Mouse (Mus musculus): ENCODE data around the gene Mprip. TPM values are rescaled to one million over a fixed set of nuclear protein-coding genes. Genes with fewer than 3 reads are reported as not detected.
A peak's percentile ranks its signal among the peaks of the same experiment; 100 is the strongest.

The Mprip gene
- polyA plus RNA-seq, 1 experiment from 2014 or later: 51.1 TPM

GRCm38 (mm10) chr11:59707931-59708611 is 47.0 kb downstream of the Mprip start:
- ATAC-seq (replicated peaks; ENCODE audit: insufficient number of reproducible peaks, low FRiP score, low TSS enrichment): peak; percentile 42; the same call in 1 of the 2 replicates
- 31% methylated on average over 11 of the region's 11 CpGs for WGBS (ENCODE audit: insufficient replicate concordance)
- peak overlapping the region; percentile 7; the same call in 1 of the 2 replicates for H3K9ac ChIP-seq (ENCODE audit: low read depth, low read length)
- H3K4me3 ChIP-seq (ENCODE audit: low read depth, low read length): 0 out of 2 replicates have a peak overlapping the region, but pooled peaks have one; percentile 10
- H3K36me3 ChIP-seq (ENCODE audit: control insufficient read depth, insufficient read depth, low read length): no peaks in the 10 kb centered on the region; the same call in 1 of the 2 replicates
- H3K27ac ChIP-seq (ENCODE audit: low read depth, low read length): peak overlapping the region; percentile 91
- no peaks in the 10 kb centered on the region for H3K9me3 ChIP-seq (replicated peaks; ENCODE audit: control insufficient read depth, low read length)
- H3K4me2 ChIP-seq: peak overlapping the region; percentile 60
- H3K4me1 ChIP-seq (ENCODE audit: control insufficient read depth, insufficient read depth, low read length): peaks cover 48% of the 10 kb centered on the region
- H3K27me3 ChIP-seq (ENCODE audit: control insufficient read depth, insufficient read depth, low read length): no peaks in the 10 kb centered on the region

DNA sequence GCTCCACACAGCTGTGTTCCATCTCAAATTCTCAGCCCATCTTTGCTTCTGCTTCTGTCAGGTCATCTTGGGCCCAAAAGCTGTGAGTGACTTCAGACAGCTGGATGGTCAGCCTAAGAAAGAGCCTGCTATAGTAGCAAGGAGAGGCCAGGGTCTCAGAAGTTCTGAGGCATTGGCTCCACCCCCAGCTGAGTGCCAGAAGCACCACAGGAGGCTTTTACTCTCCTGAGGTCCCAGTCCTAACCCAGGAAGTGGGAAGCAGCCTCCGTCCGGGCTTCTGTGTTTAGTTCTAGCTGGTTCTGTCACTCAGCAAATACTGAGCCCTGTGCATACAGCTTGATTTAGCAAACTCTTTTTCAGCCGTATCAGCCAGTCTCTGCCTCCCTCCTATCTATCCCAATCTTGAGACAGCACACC is 54.3 kb downstream of the Mprip start:
- no peak for ATAC-seq (replicated peaks; ENCODE audit: insufficient number of reproducible peaks, low FRiP score, low TSS enrichment)
- Histone ChIP-seq H3K4me2 (no peak overlapping the region), H3K9me3 (replicated peaks; ENCODE audit: control insufficient read depth, low read length) (no peaks in the 10 kb centered on the region), H3K4me3 (ENCODE audit: low read depth, low read length) (no peak overlapping the region), H3K36me3 (ENCODE audit: control insufficient read depth, insufficient read depth, low read length) (no peaks in the 10 kb centered on the region; the same call in 1 of the 2 replicates), H3K27me3 (ENCODE audit: control insufficient read depth, insufficient read depth, low read length) (no peaks in the 10 kb centered on the region), H3K27ac (ENCODE audit: low read depth, low read length) (no peak overlapping the region), H3K4me1 (ENCODE audit: control insufficient read depth, insufficient read depth, low read length) (peaks cover 25% of the 10 kb centered on the region), H3K9ac (ENCODE audit: low read depth, low read length) (no peak overlapping the region)
- 51% methylated on average over 3 of the region's 3 CpGs for WGBS (ENCODE audit: insufficient replicate concordance)

GRCm38 (mm10) chr11:59717801-59718291 is 56.7 kb downstream of the Mprip start:
- 46% methylated on average over 4 of the region's 4 CpGs for WGBS (ENCODE audit: insufficient replicate concordance)
- Histone ChIP-seq H3K9ac (ENCODE audit: low read depth, low read length) (no peak overlapping the region), H3K27me3 (ENCODE audit: control insufficient read depth, insufficient read depth, low read length) (no peaks in the 10 kb centered on the region), H3K4me3 (ENCODE audit: low read depth, low read length) (no peak overlapping the region), H3K36me3 (ENCODE audit: control insufficient read depth, insufficient read depth, low read length) (no peaks in the 10 kb centered on the region; the same call in 1 of the 2 replicates), H3K4me1 (ENCODE audit: control insufficient read depth, insufficient read depth, low read length) (peaks cover 34% of the 10 kb centered on the region), H3K4me2 (no peak overlapping the region), H3K27ac (ENCODE audit: low read depth, low read length) (no peak overlapping the region), H3K9me3 (replicated peaks; ENCODE audit: control insufficient read depth, low read length) (no peaks in the 10 kb centered on the region)
- no peak for ATAC-seq (replicated peaks; ENCODE audit: insufficient number of reproducible peaks, low FRiP score, low TSS enrichment)

DNA sequence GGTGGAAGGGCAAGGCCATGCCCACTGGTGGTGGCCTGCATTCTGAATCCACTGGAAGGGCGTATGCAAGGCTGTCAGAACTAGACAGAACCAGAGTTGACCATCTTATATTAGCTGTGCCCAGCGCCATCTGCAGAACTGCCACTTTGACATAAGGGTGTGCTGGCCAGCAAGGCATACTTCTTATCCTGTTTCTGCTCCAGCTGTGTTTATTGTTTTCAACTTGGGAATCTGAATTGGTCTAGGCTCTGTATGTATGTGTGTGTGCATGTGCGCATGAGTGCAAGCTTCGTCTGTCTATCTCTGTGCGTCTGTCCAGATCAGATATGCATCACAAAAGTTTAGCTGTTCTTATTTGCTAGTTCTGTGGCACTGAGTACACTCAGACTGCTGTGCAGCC is 58.1 kb downstream of the Mprip start:
- H3K4me1 ChIP-seq (ENCODE audit: control insufficient read depth, insufficient read depth, low read length): peaks cover 28% of the 10 kb centered on the region
- no peak overlapping the region for H3K27ac ChIP-seq (ENCODE audit: low read depth, low read length)
- no peaks in the 10 kb centered on the region for H3K9me3 ChIP-seq (replicated peaks; ENCODE audit: control insufficient read depth, low read length)
- WGBS (ENCODE audit: insufficient replicate concordance): 81% methylated on average over 5 of the region's 5 CpGs
- no peak overlapping the region for H3K9ac ChIP-seq (ENCODE audit: low read depth, low read length)
- no peak overlapping the region for H3K4me2 ChIP-seq
- no peak for ATAC-seq (replicated peaks; ENCODE audit: insufficient number of reproducible peaks, low FRiP score, low TSS enrichment)
- no peaks in the 10 kb centered on the region for H3K36me3 ChIP-seq (ENCODE audit: control insufficient read depth, insufficient read depth, low read length)
- H3K4me3 ChIP-seq (ENCODE audit: low read depth, low read length): no peak overlapping the region
- no peaks in the 10 kb centered on the region for H3K27me3 ChIP-seq (ENCODE audit: control insufficient read depth, insufficient read depth, low read length)

DNA sequence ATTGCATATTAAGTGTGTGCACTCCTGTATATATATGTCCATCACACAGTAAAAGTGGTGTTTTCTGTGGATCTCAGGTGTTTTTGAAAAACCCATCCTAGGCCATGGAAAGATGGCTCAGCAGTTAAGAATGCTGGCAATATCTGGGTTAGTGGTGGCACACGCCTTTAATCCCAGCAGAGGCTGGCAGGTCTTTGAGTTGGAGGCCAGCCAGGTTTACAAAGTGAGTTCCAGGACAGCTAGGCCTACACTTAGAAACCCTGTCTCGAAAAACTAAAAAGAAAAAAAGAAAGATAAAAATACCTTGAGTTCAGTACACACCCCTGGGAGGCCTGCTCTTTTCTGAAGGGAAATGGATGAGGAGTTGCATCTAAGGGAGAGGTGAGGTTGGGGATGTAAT is 60.3 kb downstream of the Mprip start:
- Histone ChIP-seq H3K9ac (ENCODE audit: low read depth, low read length) (no peak overlapping the region), H3K27me3 (ENCODE audit: control insufficient read depth, insufficient read depth, low read length) (no peaks in the 10 kb centered on the region), H3K4me2 (no peak overlapping the region), H3K4me3 (ENCODE audit: low read depth, low read length) (no peak overlapping the region), H3K9me3 (replicated peaks; ENCODE audit: control insufficient read depth, low read length) (no peaks in the 10 kb centered on the region), H3K4me1 (ENCODE audit: control insufficient read depth, insufficient read depth, low read length) (peaks cover 22% of the 10 kb centered on the region), H3K36me3 (ENCODE audit: control insufficient read depth, insufficient read depth, low read length) (no peaks in the 10 kb centered on the region), H3K27ac (ENCODE audit: low read depth, low read length) (no peak overlapping the region)
- WGBS (ENCODE audit: insufficient replicate concordance): 47% methylated on average over 2 of the region's 2 CpGs
- ATAC-seq (replicated peaks; ENCODE audit: insufficient number of reproducible peaks, low FRiP score, low TSS enrichment): no peak

GRCm38 (mm10) chr11:59727204-59727603 is 66.1 kb downstream of the Mprip start:
- no peak overlapping the region for H3K9ac ChIP-seq (ENCODE audit: low read depth, low read length)
- no peak overlapping the region for H3K27ac ChIP-seq (ENCODE audit: low read depth, low read length)
- no peaks in the 10 kb centered on the region for H3K27me3 ChIP-seq (ENCODE audit: control insufficient read depth, insufficient read depth, low read length)
- no peak for ATAC-seq (replicated peaks; ENCODE audit: insufficient number of reproducible peaks, low FRiP score, low TSS enrichment)
- no peaks in the 10 kb centered on the region for H3K9me3 ChIP-seq (replicated peaks; ENCODE audit: control insufficient read depth, low read length)
- H3K36me3 ChIP-seq (ENCODE audit: control insufficient read depth, insufficient read depth, low read length): 0 out of 2 replicates have a peak, but pooled peaks cover 6% of the 10 kb centered on the region
- H3K4me1 ChIP-seq (ENCODE audit: control insufficient read depth, insufficient read depth, low read length): peaks cover 3% of the 10 kb centered on the region; the same call in 1 of the 2 replicates
- H3K4me2 ChIP-seq: no peak overlapping the region
- H3K4me3 ChIP-seq (ENCODE audit: low read depth, low read length): no peak overlapping the region
- 85% methylated on average over 3 of the region's 3 CpGs for WGBS (ENCODE audit: insufficient replicate concordance)

DNA sequence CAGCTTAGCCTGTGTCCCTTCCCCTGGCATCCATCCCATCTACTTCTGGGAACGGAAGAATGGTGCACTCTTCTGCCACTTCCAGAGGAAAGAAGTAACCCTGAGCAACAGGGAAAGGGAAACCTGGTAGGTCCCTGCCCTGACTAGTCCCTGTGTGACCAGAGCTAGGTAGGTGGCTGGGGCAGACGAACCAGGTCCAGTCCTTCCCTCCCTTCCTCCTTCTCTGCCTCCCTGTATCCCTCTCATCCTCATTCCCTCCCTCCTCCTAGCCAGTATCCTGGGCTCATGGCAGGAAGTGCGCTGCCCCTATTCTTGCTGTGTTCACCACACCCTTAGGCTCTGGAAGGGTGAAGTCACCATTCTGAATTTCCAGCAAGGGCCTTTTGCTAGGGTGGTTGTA is 70.7 kb downstream of the Mprip start:
- Histone ChIP-seq H3K27ac (ENCODE audit: low read depth, low read length) (no peak overlapping the region), H3K27me3 (ENCODE audit: control insufficient read depth, insufficient read depth, low read length) (no peaks in the 10 kb centered on the region), H3K4me2 (no peak overlapping the region), H3K36me3 (ENCODE audit: control insufficient read depth, insufficient read depth, low read length) (peaks cover 14% of the 10 kb centered on the region), H3K9me3 (replicated peaks; ENCODE audit: control insufficient read depth, low read length) (no peaks in the 10 kb centered on the region), H3K4me1 (ENCODE audit: control insufficient read depth, insufficient read depth, low read length) (no peaks in the 10 kb centered on the region), H3K9ac (ENCODE audit: low read depth, low read length) (no peak overlapping the region), H3K4me3 (ENCODE audit: low read depth, low read length) (no peak overlapping the region)
- 71% methylated on average over 3 of the region's 3 CpGs for WGBS (ENCODE audit: insufficient replicate concordance)
- ATAC-seq (replicated peaks; ENCODE audit: insufficient number of reproducible peaks, low FRiP score, low TSS enrichment): no peak

GRCm38 (mm10) chr11:59732407-59733066 is 71.4 kb downstream of the Mprip start:
- H3K27me3 ChIP-seq (ENCODE audit: control insufficient read depth, insufficient read depth, low read length): no peaks in the 10 kb centered on the region
- H3K27ac ChIP-seq (ENCODE audit: low read depth, low read length): no peak overlapping the region
- H3K9ac ChIP-seq (ENCODE audit: low read depth, low read length): no peak overlapping the region
- no peak overlapping the region for H3K4me3 ChIP-seq (ENCODE audit: low read depth, low read length)
- H3K4me1 ChIP-seq (ENCODE audit: control insufficient read depth, insufficient read depth, low read length): no peaks in the 10 kb centered on the region
- no peak overlapping the region for H3K4me2 ChIP-seq
- WGBS (ENCODE audit: insufficient replicate concordance): 61% methylated on average over 1 of the region's 1 CpGs
- no peaks in the 10 kb centered on the region for H3K9me3 ChIP-seq (replicated peaks; ENCODE audit: control insufficient read depth, low read length)
- peaks cover 14% of the 10 kb centered on the region for H3K36me3 ChIP-seq (ENCODE audit: control insufficient read depth, insufficient read depth, low read length)
- no peak for ATAC-seq (replicated peaks; ENCODE audit: insufficient number of reproducible peaks, low FRiP score, low TSS enrichment)

Data from heart, embryonic 11.5 days (tissue).